Mouse (Mus musculus) right cerebral cortex, postnatal 4 days (tissue): ENCODE results near the gene Galnt10.
A peak's percentile ranks its signal among the peaks of the same experiment; 100 is the strongest.

Experiments used
- DNase-seq: peaks from one replicate; pipeline ENCODE4 v3.0.0-alpha.2; 2022

Galnt10 gene

GRCm38 (mm10) chr11:57645018-57645559 is at the start of gene Galnt10:
Gene Galnt10 (plus strand): TSS chr11:57645442.
- DNase-seq = peak; percentile 86

- DNase-seq = no peak
These were observed 49.3 kb upstream of the Galnt10 start for GRCm38 (mm10) chr11:57595899-57596298.

DNA sequence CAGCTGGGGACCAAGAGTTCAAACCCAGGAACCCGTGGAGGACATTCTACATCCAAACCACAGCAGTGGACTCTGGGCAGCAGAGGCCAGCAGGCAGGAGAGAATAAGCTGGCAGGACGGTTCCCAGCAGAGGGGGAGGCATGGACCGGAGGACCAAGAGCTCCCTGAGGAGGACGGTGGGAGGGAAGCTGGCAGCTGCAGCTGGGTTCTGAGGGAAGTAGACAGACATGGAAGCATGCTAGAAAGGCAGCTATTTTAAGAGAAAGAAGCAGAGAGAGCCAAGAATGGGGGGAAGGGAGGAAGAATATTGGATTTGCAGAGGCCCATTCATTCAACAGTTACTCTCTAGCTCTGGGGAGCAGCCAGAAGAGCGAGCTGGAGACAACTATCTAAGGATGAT is 47.1 kb upstream of the Galnt10 start:
- peak; percentile 31 for DNase-seq

DNA sequence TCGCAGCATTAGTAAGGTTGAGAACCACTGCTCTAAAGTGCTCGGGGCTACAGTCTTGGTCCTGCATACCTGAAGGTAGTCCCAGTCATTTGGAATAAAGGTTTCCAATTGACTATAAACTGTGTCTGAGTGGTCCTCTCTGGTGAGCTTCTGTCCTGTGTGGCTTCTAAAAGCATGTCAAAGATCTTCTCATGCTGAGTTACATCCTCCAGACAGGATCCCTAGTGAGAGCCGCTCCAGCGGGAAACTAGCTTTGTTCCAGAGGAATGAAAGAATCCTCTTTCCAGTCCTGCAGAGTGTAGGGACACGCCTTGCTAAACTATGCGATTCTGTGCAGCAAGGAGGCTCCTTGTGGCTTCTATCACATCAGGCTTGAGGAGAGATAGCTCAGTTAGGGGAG is 45.9 kb upstream of the Galnt10 start:
- DNase-seq = no peak

GRCm38 (mm10) chr11:57600113-57600512 is 45.1 kb upstream of the Galnt10 start:
- DNase-seq = no peak

DNA sequence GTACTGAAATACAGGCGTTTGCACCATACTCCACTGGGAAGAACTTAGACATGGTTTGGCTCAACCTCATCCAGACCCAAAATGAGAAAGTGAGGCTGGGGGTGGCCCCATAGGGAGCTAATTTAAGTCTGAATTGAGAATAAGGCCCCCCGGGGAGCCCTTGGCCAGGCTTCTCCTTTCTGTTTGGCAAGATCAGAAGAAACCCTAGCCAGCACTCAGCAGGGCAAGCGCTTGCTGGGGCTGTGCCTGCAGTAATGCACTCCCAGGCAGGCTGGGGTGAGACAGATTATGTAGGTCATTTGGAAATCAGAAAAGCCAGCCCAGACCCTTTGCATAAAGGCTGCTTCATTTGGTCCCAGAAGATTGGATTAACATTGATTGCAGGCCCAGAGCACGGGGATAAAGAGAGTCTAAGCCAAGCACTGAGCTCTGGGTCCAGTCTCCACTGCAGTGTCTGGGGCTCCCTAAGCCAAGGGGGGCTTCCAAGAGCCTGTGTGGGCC is 44.6 kb upstream of the Galnt10 start:
- DNase-seq = peak; percentile 50

- DNase-seq = no peak
These were observed 43.3 kb upstream of the Galnt10 start for GRCm38 (mm10) chr11:57601806-57602455.

- no peak for DNase-seq
These were observed 40.2 kb upstream of the Galnt10 start for GRCm38 (mm10) chr11:57605086-57605485.

DNA sequence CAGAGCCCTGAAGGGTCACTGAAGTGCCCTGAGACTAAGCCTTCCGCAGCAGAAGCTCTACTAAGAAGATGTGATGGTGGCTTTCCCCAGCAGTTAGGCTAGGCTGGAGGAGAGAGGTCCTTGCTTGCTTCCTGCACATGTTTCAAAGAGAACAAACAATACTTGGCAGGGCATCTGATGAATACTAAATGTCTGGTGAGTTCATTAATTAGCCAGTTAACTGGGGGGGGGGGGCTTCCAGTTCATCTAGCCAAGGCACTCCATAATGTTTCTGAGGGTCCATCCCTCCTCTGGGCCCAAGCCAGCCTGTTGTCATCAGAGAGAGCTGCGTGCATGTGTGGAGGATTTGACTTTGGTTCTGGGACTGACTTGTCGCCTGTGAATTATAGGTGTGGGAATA is 39.6 kb upstream of the Galnt10 start:
- DNase-seq = no peak

DNA sequence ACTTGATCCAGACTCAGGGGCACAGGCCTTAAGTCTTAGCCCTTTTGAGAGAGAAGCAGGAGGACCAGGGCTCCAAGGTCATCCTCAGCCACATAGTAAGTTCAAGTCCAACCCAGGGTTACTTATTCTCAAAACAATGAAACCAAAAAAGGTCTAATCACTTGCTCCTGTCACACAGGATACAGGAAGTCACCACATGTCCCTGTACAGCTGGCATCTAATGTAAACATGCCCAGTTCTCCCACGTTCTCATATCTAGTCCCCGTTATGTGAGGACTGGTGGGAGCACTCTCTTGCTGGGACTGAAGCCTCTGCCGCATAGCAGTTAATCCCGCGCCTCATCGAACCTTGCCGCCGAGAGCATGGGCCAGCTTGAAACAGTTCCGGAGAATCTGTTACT is 30.7 kb upstream of the Galnt10 start:
- no peak for DNase-seq

- no peak for DNase-seq
These were observed 30.0 kb upstream of the Galnt10 start for GRCm38 (mm10) chr11:57615286-57615685.

DNA sequence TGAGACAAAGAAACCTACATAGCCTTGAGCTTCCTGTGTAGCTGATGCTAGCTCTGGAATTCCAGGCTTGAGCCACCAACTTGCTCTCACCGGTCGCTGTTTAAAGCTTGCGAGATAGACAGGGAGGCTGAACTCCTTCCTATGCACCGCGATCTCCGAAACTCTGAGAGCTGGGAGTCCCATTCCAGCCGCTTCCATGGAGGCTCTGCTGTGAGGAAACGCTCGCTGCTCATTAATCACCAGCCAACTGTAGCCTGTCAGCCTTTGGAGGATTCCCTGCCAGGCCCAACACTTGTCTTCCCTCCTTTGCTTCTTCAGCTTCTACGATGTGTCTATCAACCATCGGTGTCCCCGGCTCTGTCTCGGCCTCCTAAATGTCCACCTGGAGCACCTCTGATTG is 29.4 kb upstream of the Galnt10 start:
- DNase-seq = no peak

GRCm38 (mm10) chr11:57617526-57618264 is 27.5 kb upstream of the Galnt10 start:
- peak; percentile 20 for DNase-seq

- DNase-seq = no peak
These were observed 23.8 kb upstream of the Galnt10 start for GRCm38 (mm10) chr11:57621472-57621871.

- no peak for DNase-seq
These were observed 23.4 kb upstream of the Galnt10 start for GRCm38 (mm10) chr11:57621876-57622275.

GRCm38 (mm10) chr11:57624490-57624893 is 20.8 kb upstream of the Galnt10 start:
- peak; percentile 44 for DNase-seq

DNA sequence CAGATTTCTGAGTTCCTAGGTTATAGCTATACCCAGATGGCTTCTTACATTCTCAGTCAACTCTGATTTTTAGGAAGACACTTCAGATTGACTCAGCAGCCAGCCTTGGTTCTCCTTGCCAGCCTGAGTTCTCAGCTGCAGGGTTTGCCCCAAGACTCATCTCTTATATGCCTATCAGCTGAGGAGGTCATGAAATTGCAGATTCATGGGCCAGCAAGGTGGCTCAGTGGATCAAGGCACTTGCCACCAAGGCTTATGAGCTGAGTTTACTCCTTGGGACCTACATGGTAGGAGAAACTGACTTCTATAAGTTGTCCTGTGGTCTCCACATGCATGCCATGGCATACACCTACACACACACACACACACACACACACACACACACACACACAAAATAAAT is 19.8 kb upstream of the Galnt10 start:
- no peak for DNase-seq

DNA sequence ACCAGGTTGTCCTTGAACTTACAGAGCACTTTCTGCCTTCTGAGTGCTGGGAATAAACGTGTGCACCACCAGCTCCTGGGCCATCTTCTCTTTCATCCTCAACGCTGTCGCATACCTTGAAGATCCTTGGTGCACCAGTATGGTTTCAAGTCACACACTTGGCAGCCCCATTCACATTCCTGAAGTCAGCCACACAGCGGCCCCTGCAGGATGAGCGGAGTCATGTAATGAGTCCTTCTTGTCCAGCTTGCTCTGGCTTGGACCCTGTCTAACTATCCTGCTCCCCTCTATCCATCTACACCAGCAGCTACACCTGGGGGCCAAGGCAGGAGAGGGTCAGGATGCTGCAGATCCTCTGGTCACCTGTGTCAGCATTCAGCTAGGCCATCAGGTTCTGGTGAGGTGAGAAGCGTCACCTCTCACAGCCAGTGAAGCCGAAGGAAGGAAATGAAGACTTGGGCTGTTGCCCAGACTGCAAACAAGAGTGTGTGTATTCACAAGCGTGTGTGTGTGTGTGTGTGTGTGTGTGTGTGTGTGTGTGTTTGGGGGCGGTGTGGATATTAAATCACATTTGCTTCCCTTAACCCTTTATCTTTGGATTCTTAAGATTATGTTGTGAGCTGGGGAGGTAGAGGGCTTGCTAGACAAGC is 18.0 kb upstream of the Galnt10 start:
- peak; percentile 43 for DNase-seq

DNA sequence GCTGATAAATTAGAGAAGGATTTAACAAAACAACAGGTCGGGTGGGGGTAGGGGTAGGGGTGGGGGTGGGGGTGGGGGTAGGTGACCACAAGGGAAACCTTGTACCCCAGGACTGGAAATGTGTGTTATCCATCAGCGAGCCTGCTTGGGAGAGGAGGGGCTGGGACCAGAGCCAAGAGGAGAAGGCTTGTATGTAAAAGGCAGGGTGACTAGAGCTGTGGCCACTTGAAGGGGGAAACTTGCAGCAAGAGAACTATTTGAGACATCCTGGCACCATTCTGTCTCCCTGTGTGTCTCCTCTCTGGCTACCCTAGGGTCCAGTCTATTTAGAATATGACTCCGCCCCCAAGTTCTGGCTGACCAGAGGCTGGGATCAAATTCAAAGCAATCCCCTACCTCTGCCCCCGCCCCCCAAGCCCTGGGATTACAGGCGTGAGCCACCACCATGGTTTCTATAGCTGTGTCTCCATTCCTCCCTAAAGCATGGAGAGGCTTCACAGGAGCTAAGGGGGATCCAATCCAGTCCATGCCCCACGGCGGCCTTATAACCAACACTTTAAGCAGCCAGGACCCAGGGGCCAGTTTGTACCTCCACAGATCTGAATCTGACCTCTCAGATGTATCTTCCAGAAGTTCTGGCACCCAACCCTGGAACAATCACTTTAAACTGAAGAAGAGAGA is 13.3 kb upstream of the Galnt10 start:
- no peak for DNase-seq

DNA sequence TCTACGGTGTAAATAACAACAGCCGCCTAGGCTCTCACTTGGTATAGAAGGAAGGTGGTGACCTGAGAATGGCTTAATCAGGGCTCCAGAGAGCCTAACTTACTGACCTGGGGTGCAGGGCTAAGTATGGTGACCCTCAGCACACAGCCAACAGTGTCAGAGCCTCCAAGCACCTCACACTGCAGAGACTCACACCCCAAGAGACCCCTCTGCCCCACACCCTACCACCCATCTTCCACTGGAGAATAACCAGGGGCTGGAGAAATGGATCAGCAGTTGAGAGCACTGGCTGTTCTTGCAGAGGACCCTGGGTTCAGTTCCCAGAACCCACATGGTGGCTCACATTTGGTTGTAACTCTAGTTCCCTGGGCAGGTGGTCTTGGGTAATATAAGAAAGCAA is 12.2 kb upstream of the Galnt10 start:
- DNase-seq = no peak

DNA sequence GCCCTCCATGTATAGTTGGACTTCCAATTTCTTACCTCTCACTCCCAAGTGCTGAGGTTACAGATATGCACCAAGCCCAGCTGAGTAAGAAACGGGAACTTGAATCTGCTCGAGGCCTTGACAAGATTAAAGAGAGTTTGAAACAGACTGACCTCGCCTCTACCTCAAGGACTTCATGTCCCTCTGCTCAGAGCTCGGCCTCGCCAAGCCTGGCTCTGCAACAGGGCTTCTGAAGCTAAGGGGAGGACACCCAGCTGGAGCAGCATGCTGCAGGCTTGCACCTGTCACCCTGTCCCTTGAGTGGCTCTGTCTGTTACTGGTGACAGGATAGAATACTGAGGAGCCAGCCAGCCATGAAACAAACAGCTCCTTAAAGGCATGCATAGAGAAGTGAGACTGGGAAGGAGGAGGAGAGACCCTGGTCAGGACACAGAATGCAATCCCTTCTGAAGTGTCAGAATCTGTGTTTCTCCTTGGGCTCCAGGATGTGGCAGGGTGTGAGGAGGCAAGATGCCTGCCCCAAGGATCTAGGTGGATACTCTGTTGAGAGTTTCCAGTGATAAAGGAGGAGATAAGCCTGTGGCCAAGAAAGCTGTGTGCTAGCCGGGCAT is 11.2 kb upstream of the Galnt10 start:
- no peak for DNase-seq

GRCm38 (mm10) chr11:57635148-57635547 is 10.1 kb upstream of the Galnt10 start:
- no peak for DNase-seq

DNA sequence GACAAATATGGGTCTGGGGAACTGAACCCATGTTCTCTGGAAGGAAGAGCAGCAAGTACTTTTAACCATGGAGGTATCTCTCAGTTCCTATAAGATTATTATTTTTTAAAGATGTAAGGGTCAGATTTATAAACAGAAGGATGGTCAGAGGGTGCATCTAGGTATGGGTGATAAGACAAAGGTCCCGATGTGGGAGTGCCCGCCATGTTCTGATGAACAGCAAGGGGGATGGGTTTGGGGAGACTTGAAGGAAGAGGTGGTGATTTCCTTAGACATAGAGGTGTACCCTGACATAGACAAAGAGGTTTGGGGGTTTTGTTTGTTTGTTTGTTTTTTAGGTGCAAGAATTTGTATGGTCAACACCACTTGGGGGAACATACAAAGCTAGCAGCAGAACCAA is 1.6 kb upstream of the Galnt10 start:
- DNase-seq = no peak
